Mouse (Mus musculus): Measurements from ENCODE around the gene Klhdc9. TPM values are rescaled to one million over a fixed set of nuclear protein-coding genes. Genes with fewer than 3 reads are reported as not detected.

The Klhdc9 gene
- polyA plus RNA-seq, 1 experiment from 2014 or later, result 0.18 TPM

DNA sequence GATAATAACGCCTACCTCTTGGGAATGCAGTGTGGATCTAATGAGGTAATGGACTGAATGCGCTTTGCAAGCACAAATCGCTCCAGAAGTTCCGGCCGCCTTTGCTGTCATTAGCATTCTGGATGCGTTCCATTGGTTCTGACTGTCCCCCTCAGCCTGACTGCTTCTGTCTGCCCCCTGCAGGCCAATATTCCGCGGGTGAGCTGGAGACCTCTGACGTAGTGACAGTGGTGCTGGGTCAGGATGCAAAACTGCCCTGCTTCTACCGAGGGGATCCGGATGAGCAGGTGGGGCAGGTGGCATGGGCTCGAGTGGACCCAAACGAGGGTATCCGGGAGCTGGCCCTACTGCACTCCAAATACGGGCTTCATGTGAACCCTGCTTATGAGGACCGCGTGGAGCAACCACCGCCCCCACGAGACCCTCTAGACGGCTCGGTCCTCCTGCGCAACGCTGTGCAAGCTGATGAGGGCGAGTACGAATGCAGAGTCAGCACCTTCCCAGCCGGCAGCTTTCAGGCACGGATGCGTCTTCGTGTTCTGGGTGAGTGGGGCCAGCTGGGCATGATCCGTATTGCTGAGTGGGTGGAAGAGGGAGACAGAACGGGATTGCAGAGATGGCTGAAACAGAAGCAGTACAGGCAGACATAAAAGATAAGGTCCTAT, 19.5 kb upstream of the Klhdc9 start:
- WGBS (ENCODE audit: insufficient replicate concordance), result 6% methylated on average over 31 of the region's 31 CpGs
- Histone ChIP-seq H3K27me3 (peaks cover 32% of the 10 kb centered on the region), H3K27ac (no peak overlapping the region), H3K9ac (no peak overlapping the region), H3K36me3 (no peaks in the 10 kb centered on the region), H3K4me3 (replicated peaks) (no peak overlapping the region), H3K9me3 (replicated peaks) (no peaks in the 10 kb centered on the region), H3K4me2 (peak overlapping the region; percentile 44), H3K4me1 (replicated peaks) (peaks cover 14% of the 10 kb centered on the region)
- ATAC-seq (ENCODE audit: low read depth) (peak; percentile 67), DNase-seq (peak; percentile 56)

DNA sequence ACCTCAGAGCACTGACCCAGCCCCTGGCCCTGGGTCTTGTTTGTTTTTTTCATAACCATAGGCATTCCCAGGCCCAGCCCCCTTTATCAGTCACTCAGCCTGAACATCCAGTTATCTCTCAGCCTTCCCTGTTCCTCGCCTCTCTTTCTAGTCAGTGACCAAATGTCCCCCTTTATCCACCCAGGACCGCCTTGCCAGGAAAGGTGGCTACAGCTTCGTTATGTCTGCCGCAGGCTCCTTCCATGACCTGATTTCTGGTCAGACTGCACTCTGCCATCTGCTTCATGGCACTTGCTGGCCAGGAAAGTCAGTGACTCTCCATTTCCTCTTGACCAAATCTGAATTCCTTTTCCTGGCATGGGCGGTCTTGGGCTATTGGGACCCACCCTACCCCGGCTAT, 17.7 kb upstream of the Klhdc9 start:
- DNase-seq, result no peak
- 63% methylated on average over 6 of the region's 6 CpGs for WGBS (ENCODE audit: insufficient replicate concordance)
- ATAC-seq (ENCODE audit: low read depth), result no peak

DNA sequence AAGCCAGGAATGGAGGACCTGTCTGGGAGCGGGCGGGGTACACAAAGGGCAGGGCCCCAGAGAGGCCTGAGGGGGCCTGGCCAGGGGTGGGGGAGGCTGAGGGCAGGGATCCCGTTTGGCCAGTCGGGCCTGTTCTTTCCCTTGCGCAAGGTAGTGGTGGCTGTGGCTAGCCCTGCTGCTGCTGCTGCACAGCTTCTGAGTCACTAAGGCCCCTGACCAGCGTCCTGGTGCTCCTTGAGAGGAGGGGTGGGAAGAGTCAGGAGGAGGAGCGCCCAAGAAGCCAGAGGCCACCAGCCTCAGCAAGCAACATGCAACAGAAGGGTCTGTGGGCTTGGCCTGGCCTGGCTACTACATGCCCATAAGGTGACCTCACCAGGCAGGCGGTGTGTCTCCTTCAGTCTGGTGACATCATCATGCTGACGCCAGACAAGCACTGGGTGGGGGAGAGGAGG, 15.1 kb upstream of the Klhdc9 start:
- H3K9ac ChIP-seq, result no peak overlapping the region
- H3K27me3 ChIP-seq, result peaks cover 29% of the 10 kb centered on the region
- no peak overlapping the region for H3K4me2 ChIP-seq
- 39% methylated on average over 9 of the region's 9 CpGs for WGBS (ENCODE audit: insufficient replicate concordance)
- no peak overlapping the region for H3K4me3 ChIP-seq (replicated peaks)
- no peaks in the 10 kb centered on the region for H3K9me3 ChIP-seq (replicated peaks)
- H3K27ac ChIP-seq, result no peak overlapping the region
- ATAC-seq (ENCODE audit: low read depth) (peak; percentile 40; the same call in 1 of the 2 replicates), DNase-seq (no peak)
- H3K36me3 ChIP-seq, result no peaks in the 10 kb centered on the region
- H3K4me1 ChIP-seq (replicated peaks), result peaks cover 23% of the 10 kb centered on the region

More for the DNA sequence above, 17.7 kb upstream of the Klhdc9 start:
- H3K9me3 ChIP-seq (replicated peaks), result no peaks in the 10 kb centered on the region
- no peak overlapping the region for H3K27ac ChIP-seq
- H3K36me3 ChIP-seq, result no peaks in the 10 kb centered on the region
- peaks cover 23% of the 10 kb centered on the region for H3K4me1 ChIP-seq (replicated peaks)
- no peak overlapping the region for H3K4me3 ChIP-seq (replicated peaks)
- no peak overlapping the region for H3K4me2 ChIP-seq
- no peak overlapping the region for H3K9ac ChIP-seq
- H3K27me3 ChIP-seq, result peaks cover 32% of the 10 kb centered on the region

DNA sequence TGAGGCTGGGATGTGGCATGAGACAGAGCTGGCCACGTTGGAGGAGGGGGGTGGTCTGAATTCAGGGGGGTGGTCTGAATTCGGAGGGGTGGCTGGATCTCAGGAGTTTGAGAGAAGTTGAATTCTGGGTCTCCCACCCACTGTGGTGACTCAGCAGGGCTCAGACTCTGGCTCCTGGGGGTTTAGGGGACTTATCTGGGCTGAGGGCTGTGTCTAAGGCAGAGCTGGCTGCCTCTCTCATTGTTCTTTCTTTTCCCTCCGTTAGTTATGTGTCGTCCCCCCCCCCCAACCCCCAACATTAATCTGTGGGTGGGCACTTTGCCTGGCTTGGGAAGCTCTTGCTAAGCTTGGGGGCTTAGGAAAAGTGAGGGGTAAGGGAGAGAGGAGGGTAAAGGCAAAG, 13.3 kb upstream of the Klhdc9 start:
- Histone ChIP-seq H3K4me1 (replicated peaks) (peaks cover 15% of the 10 kb centered on the region), H3K9me3 (replicated peaks) (no peaks in the 10 kb centered on the region), H3K4me3 (replicated peaks) (no peak overlapping the region), H3K36me3 (no peaks in the 10 kb centered on the region), H3K9ac (no peak overlapping the region), H3K27ac (no peak overlapping the region), H3K27me3 (peaks cover 17% of the 10 kb centered on the region), H3K4me2 (no peak overlapping the region)
- WGBS (ENCODE audit: insufficient replicate concordance), result 2% methylated on average over 4 of the region's 4 CpGs
- ATAC-seq (ENCODE audit: low read depth) (no peak), DNase-seq (no peak)

DNA sequence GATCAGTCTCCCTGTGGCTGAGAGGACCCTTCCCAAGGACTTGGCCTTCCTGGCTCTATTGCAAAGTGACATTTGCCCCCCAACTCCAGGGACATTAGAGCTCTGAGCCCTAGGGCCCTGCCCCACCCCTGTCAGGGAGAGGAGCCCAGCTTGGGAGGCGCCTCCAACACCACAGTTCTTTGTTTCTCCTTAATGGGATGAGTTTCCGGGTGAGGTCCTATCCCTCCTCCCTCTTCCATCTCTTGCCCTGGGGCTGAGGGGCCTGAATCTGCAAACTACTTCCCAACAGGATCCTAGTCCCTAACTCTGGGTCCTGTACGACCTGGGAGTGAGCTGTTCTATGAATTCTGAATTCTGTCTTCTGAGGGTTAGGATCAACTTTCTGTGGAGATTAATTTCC, 12.3 kb upstream of the Klhdc9 start:
- no peak overlapping the region for H3K9ac ChIP-seq
- no peak overlapping the region for H3K4me3 ChIP-seq (replicated peaks)
- no peak overlapping the region for H3K27ac ChIP-seq
- H3K9me3 ChIP-seq (replicated peaks), result no peaks in the 10 kb centered on the region
- no peaks in the 10 kb centered on the region for H3K36me3 ChIP-seq
- peaks cover 15% of the 10 kb centered on the region for H3K4me1 ChIP-seq (replicated peaks)
- H3K4me2 ChIP-seq, result no peak overlapping the region
- DNase-seq (no peak), ATAC-seq (ENCODE audit: low read depth) (no peak)
- H3K27me3 ChIP-seq, result peaks cover 14% of the 10 kb centered on the region
- WGBS (ENCODE audit: insufficient replicate concordance), result 52% methylated on average over 3 of the region's 3 CpGs

DNA sequence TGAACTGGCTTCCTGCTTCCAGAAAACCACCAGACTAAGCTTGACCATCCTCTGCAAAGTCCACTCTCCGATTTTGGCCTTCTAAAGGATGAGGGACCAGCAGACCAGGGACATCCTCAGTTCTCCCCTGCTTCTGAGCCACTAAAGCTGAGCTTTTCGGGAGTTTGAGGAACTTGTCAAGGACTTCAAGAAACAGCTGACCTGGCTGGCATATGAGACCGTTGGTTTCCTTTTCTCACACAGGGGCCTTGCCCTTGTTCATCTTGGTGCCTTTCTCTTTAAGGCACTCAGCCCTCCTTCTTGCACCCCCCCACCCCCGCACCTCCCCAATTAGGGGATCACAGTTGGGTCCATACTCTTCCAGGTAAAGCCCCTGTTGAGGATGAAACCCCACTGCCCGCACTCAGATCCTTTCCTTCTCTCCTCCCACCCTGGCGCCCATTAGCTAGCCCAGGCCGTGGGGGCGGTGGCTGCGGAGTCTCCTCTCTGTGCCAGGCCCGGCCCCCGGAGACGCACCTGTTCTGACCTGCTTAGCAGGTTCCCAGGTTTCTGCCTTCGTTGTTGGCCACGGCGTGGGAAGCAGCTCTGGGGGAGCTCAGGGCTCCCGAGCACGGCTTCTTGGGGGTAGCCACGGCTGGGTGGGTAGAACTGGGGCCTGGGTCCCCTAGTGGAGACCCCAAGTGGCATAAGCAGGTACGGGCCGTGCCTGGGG, 9.4 kb upstream of the Klhdc9 start, which contains the start of gene Nectin4:
Gene Nectin4, plus strand, starts transcription at position 255 of the 712 bp plus-strand sequence.
- H3K36me3 ChIP-seq, result no peaks in the 10 kb centered on the region
- no peak within 1 kb of the TSS; the same call in 1 of the 2 replicates for H3K9ac ChIP-seq
- no peak within 1 kb of the TSS for H3K27ac ChIP-seq
- H3K27me3 ChIP-seq, result peaks cover 14% of the 10 kb centered on the region
- H3K4me3 ChIP-seq (replicated peaks), result no peak within 1 kb of the TSS
- WGBS (ENCODE audit: insufficient replicate concordance), result 49% methylated on average over 20 of the region's 20 CpGs
- peaks cover 9% of the 10 kb centered on the region for H3K4me1 ChIP-seq (replicated peaks)
- peak within 1 kb of the TSS; percentile 19; the same call in 1 of the 2 replicates for H3K4me2 ChIP-seq
- ATAC-seq (ENCODE audit: low read depth) (no peak), DNase-seq (no peak)
- H3K9me3 ChIP-seq (replicated peaks), result no peaks in the 10 kb centered on the region

DNA sequence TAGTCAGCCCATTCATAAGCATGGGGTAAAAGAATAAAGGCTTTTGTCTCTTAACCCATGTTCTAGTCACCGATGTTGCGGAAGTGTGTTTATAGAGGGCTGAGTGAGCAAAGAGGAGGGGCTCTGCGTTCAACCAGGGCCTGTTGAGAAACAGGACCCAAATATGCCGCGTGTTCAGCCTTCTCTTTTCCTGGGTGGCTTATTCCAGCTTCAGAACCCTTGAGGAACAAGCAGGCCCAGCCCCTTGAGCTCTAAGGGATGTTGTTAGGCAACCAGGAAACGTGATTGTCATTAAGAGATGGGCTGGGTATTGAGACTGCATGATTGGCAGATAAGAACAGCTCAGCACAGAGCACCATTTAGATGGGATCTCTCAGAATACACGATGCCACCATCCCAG, 5.3 kb upstream of the Klhdc9 start:
- H3K4me2 ChIP-seq, result no peak overlapping the region
- no peak overlapping the region for H3K27ac ChIP-seq
- no peaks in the 10 kb centered on the region for H3K36me3 ChIP-seq
- H3K9me3 ChIP-seq (replicated peaks), result no peaks in the 10 kb centered on the region
- ATAC-seq (ENCODE audit: low read depth) (no peak), DNase-seq (no peak)
- WGBS (ENCODE audit: insufficient replicate concordance), result 51% methylated on average over 7 of the region's 7 CpGs
- peaks cover 10% of the 10 kb centered on the region for H3K4me1 ChIP-seq (replicated peaks)
- H3K4me3 ChIP-seq (replicated peaks), result no peak overlapping the region
- H3K9ac ChIP-seq, result no peak overlapping the region
- peaks cover 4% of the 10 kb centered on the region; the same call in 1 of the 2 replicates for H3K27me3 ChIP-seq

DNA sequence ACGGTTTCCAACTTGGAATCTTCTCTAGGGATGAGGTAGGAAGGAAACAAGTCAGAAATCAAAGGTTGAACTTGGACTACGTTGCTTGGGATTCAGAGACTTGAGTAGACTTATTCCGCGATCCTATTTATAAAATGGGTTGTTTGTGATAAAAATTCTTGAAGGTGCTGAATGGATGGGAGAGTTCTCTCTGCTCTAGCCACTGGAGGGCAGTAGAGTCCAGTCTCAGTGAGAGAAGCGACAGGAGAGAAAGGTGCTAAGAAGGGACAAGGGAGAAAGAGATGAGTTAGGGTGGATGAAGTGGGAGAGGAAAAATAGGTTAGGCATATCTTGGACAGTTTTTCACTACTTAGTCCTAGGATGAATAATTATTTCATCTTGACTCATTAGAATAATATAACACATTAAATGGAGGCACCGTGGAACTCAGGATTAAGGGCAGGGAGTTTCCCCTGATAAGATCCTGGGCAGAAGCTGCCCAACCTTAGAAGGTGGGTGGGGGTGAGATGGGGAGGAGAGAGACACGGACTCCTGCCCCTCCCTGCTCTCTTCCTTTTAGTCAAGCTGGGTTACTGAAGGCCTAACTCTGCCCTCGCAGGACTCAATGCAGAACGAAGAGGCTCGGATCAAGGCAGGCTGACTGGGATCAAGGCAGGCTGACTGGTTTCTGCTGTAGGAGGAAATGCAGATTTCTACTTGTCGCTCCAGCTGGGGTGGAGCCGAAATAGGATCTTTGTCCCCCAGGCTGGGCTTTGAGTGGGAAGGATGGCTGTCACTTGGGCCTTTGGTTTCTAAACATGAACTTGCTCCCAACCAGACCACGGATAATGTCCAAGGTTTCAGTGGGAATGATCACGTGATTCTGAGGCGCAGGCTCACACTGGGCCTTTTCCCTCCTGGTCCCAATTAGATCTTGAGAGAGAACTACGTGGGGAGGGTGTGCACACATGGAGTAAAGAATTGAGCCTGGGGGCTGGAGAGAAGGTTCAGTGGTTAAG, 807 bp upstream of the Klhdc9 start:
- peak; percentile 71 for ATAC-seq (ENCODE audit: low read depth)
- H3K4me3 ChIP-seq (replicated peaks), result peak overlapping the region; percentile 66
- peak overlapping the region; percentile 83 for H3K4me2 ChIP-seq
- no peaks in the 10 kb centered on the region for H3K27me3 ChIP-seq
- H3K9me3 ChIP-seq (replicated peaks), result 0 out of 2 replicates have a peak, but pooled peaks cover 3% of the 10 kb centered on the region
- peak overlapping the region; percentile 48 for H3K27ac ChIP-seq
- WGBS (ENCODE audit: insufficient replicate concordance), result 38% methylated on average over 16 of the region's 16 CpGs
- H3K36me3 ChIP-seq, result peaks cover 25% of the 10 kb centered on the region
- peak; percentile 63 for DNase-seq
- peak overlapping the region; percentile 71 for H3K9ac ChIP-seq
- peaks cover 38% of the 10 kb centered on the region for H3K4me1 ChIP-seq (replicated peaks)

DNA sequence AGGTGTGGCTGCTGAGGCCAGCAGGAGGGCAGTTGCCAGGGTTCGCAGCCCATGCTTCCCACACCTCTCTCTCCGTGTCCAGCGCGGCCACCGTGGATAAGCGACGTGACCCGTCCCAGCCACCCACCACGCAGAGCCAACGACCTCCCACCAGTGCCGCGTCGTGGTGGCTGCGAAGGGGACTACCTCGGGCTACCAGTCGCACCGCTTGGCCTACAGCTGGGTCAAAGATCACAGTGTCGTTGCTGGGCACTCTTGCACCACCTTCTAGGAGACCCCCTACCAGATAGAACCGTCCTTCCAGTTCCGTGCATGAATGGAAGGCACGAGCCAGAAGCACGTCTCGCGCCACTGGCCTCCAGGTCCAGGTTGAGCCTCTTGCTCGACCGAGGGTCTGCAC, 345 bp downstream of the Klhdc9 start:
- 0 out of 2 replicates have a peak overlapping the region, but pooled peaks have one; percentile 8 for H3K27ac ChIP-seq
- 31% methylated on average over 26 of the region's 26 CpGs for WGBS (ENCODE audit: insufficient replicate concordance)
- no peak for DNase-seq

DNA sequence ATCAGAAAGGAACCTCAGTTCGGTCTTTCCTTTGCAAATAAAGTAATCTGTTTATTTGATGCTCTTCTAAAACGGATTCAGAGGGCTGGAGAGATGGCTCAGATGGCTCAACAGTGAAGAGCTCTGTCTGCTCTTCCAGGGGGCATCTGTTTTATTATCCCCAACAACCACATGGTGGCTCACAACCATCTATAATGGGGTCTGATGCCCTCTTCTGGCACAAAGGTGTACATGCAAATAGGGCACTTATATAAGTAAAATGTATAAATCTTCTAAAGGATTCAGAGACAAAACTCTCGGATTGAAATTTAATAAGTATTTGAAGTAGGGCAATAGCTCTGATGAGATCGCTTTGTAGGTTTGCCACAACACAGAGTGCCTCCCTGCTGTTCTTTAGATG, 2.2 kb downstream of the Klhdc9 start:
- no peaks in the 10 kb centered on the region for H3K27me3 ChIP-seq
- peaks cover 27% of the 10 kb centered on the region for H3K36me3 ChIP-seq
- H3K4me3 ChIP-seq (replicated peaks), result no peak overlapping the region
- H3K4me1 ChIP-seq (replicated peaks), result peaks cover 42% of the 10 kb centered on the region
- DNase-seq, result no peak
- ATAC-seq (ENCODE audit: low read depth), result no peak
- H3K9ac ChIP-seq, result no peak overlapping the region
- H3K27ac ChIP-seq, result no peak overlapping the region
- 64% methylated on average over 4 of the region's 4 CpGs for WGBS (ENCODE audit: insufficient replicate concordance)
- 0 out of 2 replicates have a peak, but pooled peaks cover 3% of the 10 kb centered on the region for H3K9me3 ChIP-seq (replicated peaks)
- no peak overlapping the region for H3K4me2 ChIP-seq

More for the DNA sequence above, 345 bp downstream of the Klhdc9 start:
- H3K4me2 ChIP-seq, result peak overlapping the region; percentile 83
- H3K9me3 ChIP-seq (replicated peaks), result 0 out of 2 replicates have a peak, but pooled peaks cover 3% of the 10 kb centered on the region
- H3K4me3 ChIP-seq (replicated peaks), result peak overlapping the region; percentile 66
- H3K9ac ChIP-seq, result peak overlapping the region; percentile 71
- H3K4me1 ChIP-seq (replicated peaks), result peaks cover 38% of the 10 kb centered on the region
- no peak for ATAC-seq (ENCODE audit: low read depth)
- no peaks in the 10 kb centered on the region for H3K27me3 ChIP-seq
- peaks cover 27% of the 10 kb centered on the region for H3K36me3 ChIP-seq
